15 mouse cellular contexts compared by ENCODE assay signal in genomic region chr12:24890158-24890557, GRCm38 (mm10). TPM values are rescaled to one million over a fixed set of nuclear protein-coding genes. Genes with fewer than 3 reads are reported as not detected.
DNase-seq lines count a peak whose midpoint lies in the region; ATAC-seq and TF ChIP-seq lines count a peak whose summit lies in the region.
"Had no signal": no experiment of that assay in that cellular context is flagged by ENCODE, and none has a peak within 500 bp of the region (broad histone marks: within the 10 kb centered on the region; RNA-seq: fewer than 3 reads in every experiment).

No protein-coding gene starts in this region.

- DNase-seq in lung, postnatal 0 days (ENCODE audit: low spot score): no peak
- DNase-seq in lung, postnatal 10 days: no peak
- DNase-seq in liver, embryonic 11.5 days (ENCODE audit: low spot score): no peak
- no peak for DNase-seq in cerebellum, adult 11 months
- DNase-seq in right cerebral cortex, postnatal 14 days: no peak
- no peak for DNase-seq in natural killer cell, adult 2 months (ENCODE audit: low spot score in 2 of 2)
- DNase-seq: cerebellum, adult 9-11 months; lung, embryonic 14.5 days had no signal

- no peaks in the 10 kb centered on the region for H3K9me3 ChIP-seq in lung, postnatal 0 days (ENCODE audit: low read length)
- H3K9me3 ChIP-seq in liver, embryonic 11.5 days (ENCODE audit: control insufficient read depth, low read length): no peaks in the 10 kb centered on the region
- H3K9me3 ChIP-seq: embryonic facial prominence, embryonic 10.5 days; forebrain, embryonic 10.5 days; hindbrain, embryonic 15.5 days; midbrain, embryonic 12.5 days had no signal

- 76% methylated on average over 2 of the region's 2 CpGs for WGBS in lung, postnatal 0 days
- WGBS in liver, embryonic 11.5 days: 72% methylated on average over 2 of the region's 2 CpGs
- WGBS in small intestine, adult 2 months: 32% methylated on average over 2 of the region's 2 CpGs

- TF ChIP-seq CTCF in lung, postnatal 0 days (IDR thresholded peaks at IDR 0.05): no peak
- TF ChIP-seq CTCF in small intestine, adult 2 months (IDR thresholded peaks at IDR 0.05; ENCODE audit: extremely low read depth, insufficient read length, insufficient replicate concordance, low read depth, low read length): no peak

- no peak overlapping the region for H3K9ac ChIP-seq in lung, postnatal 0 days (replicated peaks; ENCODE audit: low read depth)
- peak overlapping the region; percentile 62 for H3K9ac ChIP-seq in liver, embryonic 11.5 days (ENCODE audit: low read depth, low read length)
- H3K9ac ChIP-seq: hindbrain, embryonic 15.5 days; lung, embryonic 14.5 days; midbrain, embryonic 12.5 days had no signal

- TF ChIP-seq POLR2A in small intestine, adult 2 months (IDR thresholded peaks at IDR 0.05; ENCODE audit: low read depth, low read length): no peak

- H3K27ac ChIP-seq in lung, postnatal 0 days (ENCODE audit: low read length): 0 out of 2 replicates have a peak overlapping the region, but pooled peaks have one; percentile 43
- H3K27ac ChIP-seq in liver, embryonic 11.5 days (ENCODE audit: low read depth, low read length): peak overlapping the region; percentile 90
- peak overlapping the region; percentile 97 for H3K27ac ChIP-seq in small intestine, adult 2 months (ENCODE audit: insufficient read depth, low read depth, low read length)
- H3K27ac ChIP-seq: embryonic facial prominence, embryonic 10.5 days had no signal

- peaks cover 14% of the 10 kb centered on the region; the same call in 1 of the 2 replicates for H3K4me1 ChIP-seq in lung, postnatal 0 days (ENCODE audit: insufficient read depth, low read depth, low read length)
- peaks cover 64% of the 10 kb centered on the region for H3K4me1 ChIP-seq in liver, embryonic 11.5 days (replicated peaks; ENCODE audit: control insufficient read depth, insufficient read depth, low read length)
- H3K4me1 ChIP-seq in small intestine, adult 2 months (ENCODE audit: control insufficient read depth, insufficient read depth, insufficient read length, low read length): peaks cover 36% of the 10 kb centered on the region

- no peak overlapping the region for H3K4me2 ChIP-seq in lung, postnatal 0 days (replicated peaks; ENCODE audit: low read depth, low read length)
- peak overlapping the region; percentile 42 for H3K4me2 ChIP-seq in liver, embryonic 11.5 days
- H3K4me2 ChIP-seq: hindbrain, embryonic 15.5 days; lung, embryonic 14.5 days; midbrain, embryonic 12.5 days had no signal

- no peaks in the 10 kb centered on the region for H3K36me3 ChIP-seq in lung, postnatal 0 days (ENCODE audit: insufficient read depth, low read length)
- H3K36me3 ChIP-seq in liver, embryonic 11.5 days (ENCODE audit: control insufficient read depth, insufficient read depth, low read length): no peaks in the 10 kb centered on the region
- no peaks in the 10 kb centered on the region for H3K36me3 ChIP-seq in small intestine, adult 2 months (ENCODE audit: control insufficient read depth, insufficient read depth, low read length)

- H3K4me3 ChIP-seq in lung, postnatal 0 days (ENCODE audit: low read depth, low read length): no peak overlapping the region
- H3K4me3 ChIP-seq in liver, embryonic 11.5 days (ENCODE audit: low read depth, low read length): no peak overlapping the region
- no peak overlapping the region for H3K4me3 ChIP-seq in small intestine, adult 2 months (ENCODE audit: low read depth, low read length)
- H3K4me3 ChIP-seq: embryonic facial prominence, embryonic 10.5 days; forebrain, embryonic 10.5 days; hindbrain, embryonic 15.5 days; midbrain, embryonic 12.5 days had no signal

- TF ChIP-seq EP300 in lung, postnatal 0 days (IDR thresholded peaks at IDR 0.05): no peak

- no peak for ATAC-seq in lung, postnatal 0 days
- ATAC-seq in erythroblast, adult 5-6 weeks (replicated peaks; ENCODE audit: low FRiP score, poor library complexity, severe bottlenecking): peak; percentile 47
- no peak for ATAC-seq in liver, embryonic 11.5 days (replicated peaks; ENCODE audit: low FRiP score)
- ATAC-seq: Patski had no signal

- no peaks in the 10 kb centered on the region for H3K27me3 ChIP-seq in lung, postnatal 0 days (replicated peaks; ENCODE audit: insufficient read depth, low read length)
- no peaks in the 10 kb centered on the region for H3K27me3 ChIP-seq in liver, embryonic 11.5 days (replicated peaks; ENCODE audit: control insufficient read depth, insufficient read depth, low read length)
- H3K27me3 ChIP-seq in small intestine, adult 2 months (ENCODE audit: control insufficient read depth, insufficient read depth, low read length): no peaks in the 10 kb centered on the region
- H3K27me3 ChIP-seq: hindbrain, embryonic 15.5 days; midbrain, embryonic 12.5 days; Patski had no signal

RNA-seq across cellular contexts. Expression of gene Mboat2, which starts 59.5 kb away (rescaled TPM):
- polyA plus RNA-seq in lung, postnatal 0 days (2015; fragmentation: Nextera tagmentation; extraction: Ambion mirVana): 32.1 and 36.0 TPM in 2 replicates
- total RNA-seq in erythroblast, adult 5-6 weeks (2015; ENCODE audit: low replicate concordance): 14.0 and 15.4 TPM in 2 replicates
- 22.3 and 28.5 TPM in 2 replicates for total RNA-seq in erythroblast, adult 5-6 weeks (2017; ENCODE audit: low replicate concordance)
- 16.0 and 18.1 TPM in 2 replicates for polyA plus RNA-seq in liver, embryonic 11.5 days (2014; fragmentation: Nextera tagmentation; extraction: Ambion mirVana)
- 0.55 and 1.9 TPM in 2 replicates for polyA plus RNA-seq in small intestine, adult 2 months (2012; rRNA removed)

Comparison
In these comparisons a context has a peak if more than half of its experiments do, and no peak if none do; other contexts are left out.
1. H3K27ac ChIP-seq: peak in every context shown above with its lines; median percentile 97 in small intestine, adult 2 months; 90 in liver, embryonic 11.5 days; 43 in lung, postnatal 0 days.